Mouse (Mus musculus): ENCODE measurements around the gene Hmx3. TPM values are rescaled to one million over a fixed set of nuclear protein-coding genes. Genes with fewer than 3 reads are reported as not detected.
A peak's percentile ranks its signal among the peaks of the same experiment; 100 is the strongest.

Gene Hmx3
- polyA plus RNA-seq, 1 experiment: not detected

- Histone ChIP-seq H3K27ac (replicated peaks; ENCODE audit: low read depth, low read length) (no peak overlapping the region), H3K4me1 (ENCODE audit: control insufficient read depth, insufficient read depth, insufficient read length, low read length) (peaks cover 3% of the 10 kb centered on the region; the same call in 1 of the 2 replicates), H3K4me3 (ENCODE audit: insufficient read depth, low read depth, low read length) (no peak overlapping the region)
These were observed 9.5 kb downstream of the Hmx3 start for GRCm38 (mm10) chr7:131551931-131552741.

GRCm38 (mm10) chr7:131552781-131553180 lies 10.1 kb downstream of the Hmx3 start:
- H3K27ac ChIP-seq (replicated peaks; ENCODE audit: low read depth, low read length): no peak overlapping the region
- peaks cover 3% of the 10 kb centered on the region; the same call in 1 of the 2 replicates for H3K4me1 ChIP-seq (ENCODE audit: control insufficient read depth, insufficient read depth, insufficient read length, low read length)
- no peak overlapping the region for H3K4me3 ChIP-seq (ENCODE audit: insufficient read depth, low read depth, low read length)

- Histone ChIP-seq H3K4me1 (ENCODE audit: control insufficient read depth, insufficient read depth, insufficient read length, low read length) (peaks cover 3% of the 10 kb centered on the region; the same call in 1 of the 2 replicates), H3K27ac (replicated peaks; ENCODE audit: low read depth, low read length) (no peak overlapping the region), H3K4me3 (ENCODE audit: insufficient read depth, low read depth, low read length) (peak overlapping the region; percentile 15; the same call in 1 of the 2 replicates)
These were observed 11.1 kb downstream of the Hmx3 start for GRCm38 (mm10) chr7:131553771-131554175.

- Histone ChIP-seq H3K4me3 (ENCODE audit: insufficient read depth, low read depth, low read length) (peak overlapping the region; percentile 43), H3K4me1 (ENCODE audit: control insufficient read depth, insufficient read depth, insufficient read length, low read length) (peaks cover 3% of the 10 kb centered on the region; the same call in 1 of the 2 replicates)
These were observed 11.9 kb downstream of the Hmx3 start for GRCm38 (mm10) chr7:131554341-131555180.

GRCm38 (mm10) chr7:131555301-131556081 lies 12.8 kb downstream of the Hmx3 start:
- Histone ChIP-seq H3K4me3 (ENCODE audit: insufficient read depth, low read depth, low read length) (peak overlapping the region; percentile 36), H3K27ac (replicated peaks; ENCODE audit: low read depth, low read length) (no peak overlapping the region), H3K4me1 (ENCODE audit: control insufficient read depth, insufficient read depth, insufficient read length, low read length) (peaks cover 3% of the 10 kb centered on the region; the same call in 1 of the 2 replicates)

More at GRCm38 (mm10) chr7:131554341-131555180, 11.9 kb downstream of the Hmx3 start:
- no peak overlapping the region for H3K27ac ChIP-seq (replicated peaks; ENCODE audit: low read depth, low read length)

- H3K4me3 ChIP-seq (ENCODE audit: insufficient read depth, low read depth, low read length): peak overlapping the region; percentile 36; the same call in 1 of the 2 replicates
- H3K4me1 ChIP-seq (ENCODE audit: control insufficient read depth, insufficient read depth, insufficient read length, low read length): peaks cover 3% of the 10 kb centered on the region; the same call in 1 of the 2 replicates
- H3K27ac ChIP-seq (replicated peaks; ENCODE audit: low read depth, low read length): no peak overlapping the region
These were observed 13.4 kb downstream of the Hmx3 start for GRCm38 (mm10) chr7:131556116-131556515.

- H3K4me1 ChIP-seq (ENCODE audit: control insufficient read depth, insufficient read depth, insufficient read length, low read length): peaks cover 3% of the 10 kb centered on the region; the same call in 1 of the 2 replicates
- 0 out of 2 replicates have a peak overlapping the region, but pooled peaks have one; percentile 2 for H3K4me3 ChIP-seq (ENCODE audit: insufficient read depth, low read depth, low read length)
- H3K27ac ChIP-seq (replicated peaks; ENCODE audit: low read depth, low read length): no peak overlapping the region
These were observed 14.0 kb downstream of the Hmx3 start for GRCm38 (mm10) chr7:131556541-131557271.

GRCm38 (mm10) chr7:131557751-131558150 lies 15.1 kb downstream of the Hmx3 start:
- H3K4me1 ChIP-seq (ENCODE audit: control insufficient read depth, insufficient read depth, insufficient read length, low read length): peaks cover 3% of the 10 kb centered on the region; the same call in 1 of the 2 replicates
- no peak overlapping the region for H3K4me3 ChIP-seq (ENCODE audit: insufficient read depth, low read depth, low read length)
- no peak overlapping the region for H3K27ac ChIP-seq (replicated peaks; ENCODE audit: low read depth, low read length)

- Histone ChIP-seq H3K4me3 (ENCODE audit: insufficient read depth, low read depth, low read length) (peak within 1 kb of the TSS; percentile 86), H3K4me1 (ENCODE audit: control insufficient read depth, insufficient read depth, insufficient read length, low read length) (peaks cover 3% of the 10 kb centered on the region; the same call in 1 of the 2 replicates), H3K27ac (replicated peaks; ENCODE audit: low read depth, low read length) (peak within 1 kb of the TSS; percentile 86)
These were observed 17.5 kb downstream of the Hmx3 start, which contains the start of gene Bub3 for GRCm38 (mm10) chr7:131559986-131560696. Gene Bub3, plus strand, starts transcription at chr7:131560222.

GRCm38 (mm10) chr7:131560697-131561042 lies 18.0 kb downstream of the Hmx3 start:
- peak overlapping the region; percentile 60 for H3K27ac ChIP-seq (replicated peaks; ENCODE audit: low read depth, low read length)
- H3K4me1 ChIP-seq (ENCODE audit: control insufficient read depth, insufficient read depth, insufficient read length, low read length): no peaks in the 10 kb centered on the region; the same call in 1 of the 2 replicates
- H3K4me3 ChIP-seq (ENCODE audit: insufficient read depth, low read depth, low read length): peak overlapping the region; percentile 86

- no peak overlapping the region for H3K4me3 ChIP-seq (ENCODE audit: insufficient read depth, low read depth, low read length)
- H3K4me1 ChIP-seq (ENCODE audit: control insufficient read depth, insufficient read depth, insufficient read length, low read length): no peaks in the 10 kb centered on the region
These were observed 32.6 kb downstream of the Hmx3 start for GRCm38 (mm10) chr7:131575246-131575645.

GRCm38 (mm10) chr7:131582178-131582577 lies 39.5 kb downstream of the Hmx3 start:
- H3K4me3 ChIP-seq (ENCODE audit: insufficient read depth, low read depth, low read length): no peak overlapping the region
- H3K4me1 ChIP-seq (ENCODE audit: control insufficient read depth, insufficient read depth, insufficient read length, low read length): no peaks in the 10 kb centered on the region
- H3K27ac ChIP-seq (replicated peaks; ENCODE audit: low read depth, low read length): no peak overlapping the region

More at GRCm38 (mm10) chr7:131575246-131575645, 32.6 kb downstream of the Hmx3 start:
- H3K27ac ChIP-seq (replicated peaks; ENCODE audit: low read depth, low read length): no peak overlapping the region

GRCm38 (mm10) chr7:131585551-131585950 lies 42.9 kb downstream of the Hmx3 start:
- no peaks in the 10 kb centered on the region for H3K4me1 ChIP-seq (ENCODE audit: control insufficient read depth, insufficient read depth, insufficient read length, low read length)
- H3K4me3 ChIP-seq (ENCODE audit: insufficient read depth, low read depth, low read length): no peak overlapping the region
- no peak overlapping the region for H3K27ac ChIP-seq (replicated peaks; ENCODE audit: low read depth, low read length)

All from brown adipose tissue, adult 24 weeks (tissue).